Mouse (Mus musculus): ENCODE results near the gene Atxn7l1. TPM values are rescaled to one million over a fixed set of nuclear protein-coding genes. Genes with fewer than 3 reads are reported as not detected.

The Atxn7l1 gene
- total RNA-seq, 2 experiments from 2014 or later: 63.2 to 64.8 TPM

- DNase-seq (ENCODE audit: extremely low spot score in 1 of 2, low spot score in 2 of 2): no peak
- no peak overlapping the region for H3K27ac ChIP-seq
- intact Hi-C loops (cut with DNase I): no loop called here
- H3K4me3 ChIP-seq: no peak overlapping the region
- TF ChIP-seq CTCF (IDR thresholded peaks at IDR 0.05): peak; percentile 41
Observed at GRCm38 (mm10) chr12:33322547-33322946, 175.1 kb downstream of the Atxn7l1 start.

- intact Hi-C loops (cut with DNase I): no loop called here
- Histone ChIP-seq H3K4me3 (no peak overlapping the region), H3K27ac (no peak overlapping the region)
- no peak for TF ChIP-seq CTCF (IDR thresholded peaks at IDR 0.05)
- no peak for DNase-seq (ENCODE audit: extremely low spot score in 1 of 2, low spot score in 2 of 2)
Observed at GRCm38 (mm10) chr12:33323821-33324220, 176.3 kb downstream of the Atxn7l1 start.

GRCm38 (mm10) chr12:33325424-33325823, 177.9 kb downstream of the Atxn7l1 start:
- intact Hi-C loops (cut with DNase I): no loop called here
- no peak overlapping the region for H3K27ac ChIP-seq
- no peak for DNase-seq (ENCODE audit: extremely low spot score in 1 of 2, low spot score in 2 of 2)
- no peak for TF ChIP-seq CTCF (IDR thresholded peaks at IDR 0.05)
- H3K4me3 ChIP-seq: no peak overlapping the region

GRCm38 (mm10) chr12:33332046-33332445, 184.6 kb downstream of the Atxn7l1 start:
- no peak for TF ChIP-seq CTCF (IDR thresholded peaks at IDR 0.05)
- H3K27ac ChIP-seq: no peak overlapping the region
- no peak for DNase-seq (ENCODE audit: extremely low spot score in 1 of 2, low spot score in 2 of 2)
- intact Hi-C loops (cut with DNase I): loop anchor here (5.0 kb wide), 3 partner anchors 185 to 420 kb away; partner anchors contain the start of gene Atxn7l1
- H3K4me3 ChIP-seq: no peak overlapping the region

- Histone ChIP-seq H3K4me3 (no peak overlapping the region), H3K27ac (no peak overlapping the region)
- no peak for TF ChIP-seq CTCF (IDR thresholded peaks at IDR 0.05)
- no peak for DNase-seq (ENCODE audit: extremely low spot score in 1 of 2, low spot score in 2 of 2)
- intact Hi-C loops (cut with DNase I): loop anchor here (5.0 kb wide), 3 partner anchors 185 to 420 kb away; partner anchors contain the start of gene Atxn7l1
Observed at GRCm38 (mm10) chr12:33332796-33333195, 185.3 kb downstream of the Atxn7l1 start.

GRCm38 (mm10) chr12:33333914-33334313, 186.4 kb downstream of the Atxn7l1 start:
- peak; percentile 100 for TF ChIP-seq CTCF (IDR thresholded peaks at IDR 0.05)
- DNase-seq (ENCODE audit: extremely low spot score in 1 of 2, low spot score in 2 of 2): peak; percentile 84 to 91
- Histone ChIP-seq H3K4me3 (no peak overlapping the region), H3K27ac (no peak overlapping the region)
- intact Hi-C loops (cut with DNase I): loop anchor here (1.0 to 5.0 kb wide), 4 partner anchors 53 to 422 kb away; partner anchors contain the start of gene Atxn7l1

GRCm38 (mm10) chr12:33334511-33334910, 187.0 kb downstream of the Atxn7l1 start:
- Histone ChIP-seq H3K27ac (no peak overlapping the region), H3K4me3 (no peak overlapping the region)
- TF ChIP-seq CTCF (IDR thresholded peaks at IDR 0.05): no peak
- intact Hi-C loops (cut with DNase I): loop anchor here (1.0 to 5.0 kb wide), 4 partner anchors 53 to 422 kb away; partner anchors contain the start of gene Atxn7l1
- no peak for DNase-seq (ENCODE audit: extremely low spot score in 1 of 2, low spot score in 2 of 2)

GRCm38 (mm10) chr12:33334951-33335350, 187.5 kb downstream of the Atxn7l1 start:
- Histone ChIP-seq H3K27ac (no peak overlapping the region), H3K4me3 (no peak overlapping the region)
- no peak for TF ChIP-seq CTCF (IDR thresholded peaks at IDR 0.05)
- no peak for DNase-seq (ENCODE audit: extremely low spot score in 1 of 2, low spot score in 2 of 2)
- intact Hi-C loops (cut with DNase I): loop anchor here (1.0 to 5.0 kb wide), 4 partner anchors 54 to 423 kb away; partner anchors contain the start of gene Atxn7l1

GRCm38 (mm10) chr12:33335410-33335809, 187.9 kb downstream of the Atxn7l1 start:
- DNase-seq (ENCODE audit: extremely low spot score in 1 of 2, low spot score in 2 of 2): no peak
- no peak overlapping the region for H3K4me3 ChIP-seq
- H3K27ac ChIP-seq: no peak overlapping the region
- intact Hi-C loops (cut with DNase I): no loop called here
- TF ChIP-seq CTCF (IDR thresholded peaks at IDR 0.05): no peak

- intact Hi-C loops (cut with DNase I): no loop called here
Observed at GRCm38 (mm10) chr12:33336561-33337125, 189.2 kb downstream of the Atxn7l1 start.

GRCm38 (mm10) chr12:33337289-33337688, 189.8 kb downstream of the Atxn7l1 start:
- H3K27ac ChIP-seq: no peak overlapping the region
- intact Hi-C loops (cut with DNase I): no loop called here

More at GRCm38 (mm10) chr12:33336561-33337125, 189.2 kb downstream of the Atxn7l1 start:
- peak; percentile 33 for TF ChIP-seq CTCF (IDR thresholded peaks at IDR 0.05)
- no peak overlapping the region for H3K4me3 ChIP-seq
- no peak for DNase-seq (ENCODE audit: extremely low spot score in 1 of 2, low spot score in 2 of 2)
- no peak overlapping the region for H3K27ac ChIP-seq

GRCm38 (mm10) chr12:33338170-33338569, 190.7 kb downstream of the Atxn7l1 start:
- no peak for DNase-seq (ENCODE audit: extremely low spot score in 1 of 2, low spot score in 2 of 2)
- Histone ChIP-seq H3K4me3 (no peak overlapping the region), H3K27ac (no peak overlapping the region)
- no peak for TF ChIP-seq CTCF (IDR thresholded peaks at IDR 0.05)
- intact Hi-C loops (cut with DNase I): no loop called here

More at GRCm38 (mm10) chr12:33337289-33337688, 189.8 kb downstream of the Atxn7l1 start:
- DNase-seq (ENCODE audit: extremely low spot score in 1 of 2, low spot score in 2 of 2): no peak
- TF ChIP-seq CTCF (IDR thresholded peaks at IDR 0.05): no peak
- no peak overlapping the region for H3K4me3 ChIP-seq

- no peak for TF ChIP-seq CTCF (IDR thresholded peaks at IDR 0.05)
- Histone ChIP-seq H3K27ac (no peak overlapping the region), H3K4me3 (no peak overlapping the region)
- no peak for DNase-seq (ENCODE audit: extremely low spot score in 1 of 2, low spot score in 2 of 2)
- intact Hi-C loops (cut with DNase I): no loop called here
Observed at GRCm38 (mm10) chr12:33339822-33340221, 192.3 kb downstream of the Atxn7l1 start.

All from left cerebral cortex, adult 2 months (tissue).